Mouse (Mus musculus) urinary bladder, postnatal 36 days (tissue): ENCODE results near the gene Glis1.

Source experiments
- DNase-seq, 2 experiments: peaks; one replicate each; pipeline ENCODE4 v3.0.0; 2022; ENCODE audit warnings: low spot score in 2 of 2, mixed read lengths in 1 of 2

Gene Glis1

GRCm38 (mm10) chr4:107434356-107435237, at the start of gene Glis1:
Glis1 (plus strand) TSS chr4:107434591.
- DNase-seq: peak in 1 of 2 experiments; percentile 32

GRCm38 (mm10) chr4:107387038-107387437, 47.4 kb upstream of the Glis1 start:
- peak in 1 of 2 experiments; percentile 57 for DNase-seq

GRCm38 (mm10) chr4:107387465-107387864, 46.9 kb upstream of the Glis1 start:
- DNase-seq: no peak

GRCm38 (mm10) chr4:107388291-107388690, 46.1 kb upstream of the Glis1 start:
- no peak for DNase-seq

GRCm38 (mm10) chr4:107389345-107389744, 45.0 kb upstream of the Glis1 start:
- no peak for DNase-seq

GRCm38 (mm10) chr4:107393771-107394170, 40.6 kb upstream of the Glis1 start:
- DNase-seq: no peak

- DNase-seq: no peak
Observed at GRCm38 (mm10) chr4:107420202-107420601, 14.2 kb upstream of the Glis1 start.

- no peak for DNase-seq
Observed at GRCm38 (mm10) chr4:107421711-107422110, 12.7 kb upstream of the Glis1 start.

GRCm38 (mm10) chr4:107422176-107422575, 12.2 kb upstream of the Glis1 start:
- DNase-seq: peak in 1 of 2 experiments; percentile 35

- no peak for DNase-seq
Observed at GRCm38 (mm10) chr4:107425616-107426015, 8.8 kb upstream of the Glis1 start.

- no peak for DNase-seq
Observed at GRCm38 (mm10) chr4:107426631-107427030, 7.8 kb upstream of the Glis1 start.

- peak in 1 of 2 experiments; percentile 34 for DNase-seq
Observed at GRCm38 (mm10) chr4:107432717-107433116, 1.7 kb upstream of the Glis1 start.

- DNase-seq: no peak
Observed at GRCm38 (mm10) chr4:107433998-107434355, 414 bp upstream of the Glis1 start.

GRCm38 (mm10) chr4:107435238-107435946, 1.0 kb downstream of the Glis1 start:
- no peak for DNase-seq

GRCm38 (mm10) chr4:107436476-107436875, 2.1 kb downstream of the Glis1 start:
- DNase-seq: no peak

GRCm38 (mm10) chr4:107438741-107439140, 4.3 kb downstream of the Glis1 start:
- DNase-seq: no peak

GRCm38 (mm10) chr4:107440306-107440705, 5.9 kb downstream of the Glis1 start:
- no peak for DNase-seq

GRCm38 (mm10) chr4:107442288-107442687, 7.9 kb downstream of the Glis1 start:
- no peak for DNase-seq

- DNase-seq: no peak
Observed at GRCm38 (mm10) chr4:107442891-107443483, 8.6 kb downstream of the Glis1 start.

GRCm38 (mm10) chr4:107443621-107444020, 9.2 kb downstream of the Glis1 start:
- no peak for DNase-seq

GRCm38 (mm10) chr4:107448481-107448880, 14.1 kb downstream of the Glis1 start:
- DNase-seq: no peak

- no peak for DNase-seq
Observed at GRCm38 (mm10) chr4:107449519-107449918, 15.1 kb downstream of the Glis1 start.
